Mouse (Mus musculus): ENCODE data around the gene Car10.

Car10 gene

DNA sequence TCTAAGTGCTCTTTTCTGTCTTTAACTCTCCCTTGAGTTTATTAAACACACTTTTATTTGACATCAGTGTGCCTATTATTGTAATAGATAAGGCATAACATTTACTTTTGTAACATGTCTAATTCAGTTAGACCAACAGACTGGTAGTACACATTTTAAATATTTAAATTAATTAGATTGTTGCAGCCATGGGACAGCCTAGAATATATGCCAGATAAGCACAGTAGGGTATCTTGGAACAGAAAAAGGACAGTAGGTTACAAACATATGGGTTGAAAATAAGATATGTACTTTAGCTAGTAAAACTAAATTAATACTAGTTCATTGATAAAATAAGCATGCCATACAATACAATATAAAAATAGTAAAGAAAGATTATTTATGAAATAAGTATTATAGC is 74.6 kb downstream of the Car10 start:
- no peak for DNase-seq (ENCODE audit: low spot score)

GRCm38 (mm10) chr11:93173533-93174308 is 75.9 kb downstream of the Car10 start:
- DNase-seq (ENCODE audit: low spot score), result no peak

- DNase-seq (ENCODE audit: low spot score), result no peak
Measured at GRCm38 (mm10) chr11:93185477-93185876, 87.6 kb downstream of the Car10 start.

DNA sequence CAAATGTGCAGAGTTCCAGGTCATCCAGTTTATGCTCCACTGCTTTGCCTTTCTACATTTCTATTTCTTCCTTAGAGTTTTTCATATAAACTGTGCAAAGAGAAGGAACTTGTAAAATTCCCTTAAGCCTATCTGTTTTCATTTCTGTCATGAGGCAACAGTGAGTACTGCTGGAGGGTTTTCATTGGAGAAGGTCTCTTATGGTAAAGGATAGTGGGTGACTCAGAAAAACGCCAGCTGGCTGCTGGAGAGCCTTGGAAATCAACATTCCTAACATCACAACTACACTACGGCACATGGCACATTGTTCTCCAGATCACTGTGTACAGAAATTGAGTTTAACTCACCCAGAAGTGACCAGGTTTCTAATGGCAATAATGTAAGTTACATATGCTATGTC is 88.3 kb downstream of the Car10 start:
- DNase-seq (ENCODE audit: low spot score), result no peak

DNA sequence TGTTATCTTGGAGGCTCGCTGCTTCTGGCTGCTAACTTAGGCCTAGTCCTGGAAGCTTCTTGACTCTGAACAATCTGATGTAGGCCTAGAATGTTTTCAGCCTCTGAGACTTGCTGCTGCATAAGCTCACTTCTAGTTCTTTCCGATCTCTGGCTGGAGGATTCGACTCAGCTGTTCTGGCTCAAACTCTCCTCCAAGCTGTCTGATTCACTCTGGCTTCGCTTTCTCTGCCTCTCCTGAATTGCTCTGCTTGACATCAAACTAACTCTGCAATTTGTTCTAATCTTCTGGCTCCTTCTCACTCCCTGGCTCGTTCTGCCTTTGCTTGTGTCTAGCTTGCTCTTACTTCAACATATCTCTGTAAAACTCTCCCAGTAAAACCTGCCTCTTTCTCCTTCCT is 90.8 kb downstream of the Car10 start:
- DNase-seq (ENCODE audit: low spot score), result no peak

- no peak for DNase-seq (ENCODE audit: low spot score)
Measured at GRCm38 (mm10) chr11:93200046-93200445, 102.2 kb downstream of the Car10 start.

DNA sequence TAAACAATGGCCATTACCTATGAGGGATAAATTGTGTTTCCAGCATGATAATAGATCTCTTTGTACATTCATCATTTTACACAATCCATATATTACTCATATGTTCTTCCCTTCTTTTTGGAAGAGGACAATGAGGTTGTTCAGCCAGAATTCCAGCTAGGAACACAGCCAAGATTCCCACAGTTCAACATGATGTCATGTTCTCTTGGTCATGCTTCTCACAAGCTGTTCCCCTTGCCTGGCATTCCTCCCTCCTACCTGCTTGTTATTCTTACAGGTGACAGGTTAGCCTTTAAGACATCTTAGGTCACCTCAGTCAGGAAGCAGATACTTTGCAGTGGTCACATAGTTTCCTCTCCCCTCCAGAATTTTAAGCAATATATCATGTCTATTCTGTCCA is 119.6 kb downstream of the Car10 start:
- DNase-seq (ENCODE audit: low spot score), result no peak

DNA sequence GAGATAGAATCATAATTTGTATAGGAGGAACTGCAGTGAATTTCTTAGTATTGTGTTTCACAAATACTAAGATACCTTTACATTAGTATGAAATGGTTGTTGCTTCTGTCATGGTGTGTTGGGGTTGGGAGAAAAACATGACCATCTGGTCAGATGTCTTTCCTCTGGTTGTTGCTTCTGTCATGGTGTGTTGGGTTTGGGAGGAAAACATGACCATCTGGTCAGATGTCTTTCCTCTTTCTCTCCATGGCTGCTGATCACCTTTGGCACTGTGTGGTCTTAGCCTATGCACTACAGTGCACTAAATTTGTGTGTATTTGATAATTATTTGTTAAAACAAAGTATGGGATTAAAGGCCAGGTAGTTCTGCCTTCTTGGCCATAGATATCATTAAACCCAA is 132.2 kb downstream of the Car10 start:
- no peak for DNase-seq (ENCODE audit: low spot score)

GRCm38 (mm10) chr11:93249771-93250265 is 152.0 kb downstream of the Car10 start:
- DNase-seq (ENCODE audit: low spot score), result no peak

- no peak for DNase-seq (ENCODE audit: low spot score)
Measured at GRCm38 (mm10) chr11:93251766-93252165, 153.9 kb downstream of the Car10 start.

DNA sequence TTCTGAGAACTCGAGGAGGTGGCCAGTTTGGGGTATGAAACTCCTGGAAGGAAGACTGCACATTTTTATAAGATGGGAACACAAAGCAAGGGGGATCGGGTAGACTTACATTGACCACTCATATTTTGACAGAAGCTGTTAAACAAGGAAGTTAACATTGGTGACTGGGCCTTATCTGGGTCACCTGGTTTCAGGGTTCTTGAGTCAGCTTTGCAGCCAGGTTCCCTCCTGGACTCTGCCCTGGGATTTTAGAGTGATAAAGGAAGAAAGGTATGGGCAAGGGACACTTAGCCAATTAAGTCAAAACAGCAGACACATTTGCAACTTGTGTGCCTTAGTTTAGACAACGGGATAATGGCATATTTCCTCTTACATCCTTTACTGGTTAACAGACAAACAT is 166.2 kb downstream of the Car10 start:
- DNase-seq (ENCODE audit: low spot score), result no peak

DNA sequence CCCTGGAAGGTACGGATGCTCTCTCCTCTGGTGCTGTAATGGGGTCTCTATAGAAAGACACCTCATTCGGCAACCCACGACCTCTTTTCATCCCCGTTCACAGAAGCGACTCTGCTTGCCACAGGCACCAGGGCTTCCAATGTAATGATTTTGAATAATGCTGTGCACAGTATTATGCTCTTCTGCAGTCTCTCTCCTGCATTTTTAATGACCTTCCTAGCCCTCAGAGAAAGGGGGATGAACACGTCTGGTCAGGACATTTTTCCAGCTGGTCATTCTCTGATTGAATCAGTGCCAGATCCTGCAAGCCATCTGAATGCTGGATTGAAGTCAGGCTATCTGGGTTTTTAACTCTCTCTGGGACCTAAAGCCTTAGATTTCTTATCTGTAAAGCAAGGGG is 174.2 kb downstream of the Car10 start:
- peak; percentile 33 for DNase-seq (ENCODE audit: low spot score)

GRCm38 (mm10) chr11:93273906-93274305 is 176.1 kb downstream of the Car10 start:
- no peak for DNase-seq (ENCODE audit: low spot score)

GRCm38 (mm10) chr11:93293661-93294060 is 195.8 kb downstream of the Car10 start:
- DNase-seq (ENCODE audit: low spot score), result no peak

- no peak for DNase-seq (ENCODE audit: low spot score)
Measured at GRCm38 (mm10) chr11:93309981-93310380, 212.2 kb downstream of the Car10 start.

DNA sequence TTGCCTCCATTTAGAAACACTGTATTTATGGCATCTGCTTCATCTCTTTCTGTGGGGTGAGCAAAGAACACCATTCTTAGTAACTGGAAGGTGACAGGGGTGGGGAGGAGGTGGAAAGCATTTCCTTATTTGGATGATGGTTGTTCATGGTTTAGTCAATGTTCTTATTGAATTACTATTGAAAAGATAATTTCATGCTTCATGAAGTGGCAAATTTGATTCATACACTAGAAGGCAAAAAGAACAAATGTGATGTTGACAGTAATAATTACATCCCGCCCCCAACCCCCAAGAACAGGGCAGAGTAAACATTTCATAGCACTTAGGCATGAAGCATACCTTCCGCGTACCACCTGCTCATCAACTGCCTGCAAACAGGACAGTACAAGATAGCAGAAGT is 239.9 kb downstream of the Car10 start:
- peak; percentile 59 for DNase-seq (ENCODE audit: low spot score)

DNA sequence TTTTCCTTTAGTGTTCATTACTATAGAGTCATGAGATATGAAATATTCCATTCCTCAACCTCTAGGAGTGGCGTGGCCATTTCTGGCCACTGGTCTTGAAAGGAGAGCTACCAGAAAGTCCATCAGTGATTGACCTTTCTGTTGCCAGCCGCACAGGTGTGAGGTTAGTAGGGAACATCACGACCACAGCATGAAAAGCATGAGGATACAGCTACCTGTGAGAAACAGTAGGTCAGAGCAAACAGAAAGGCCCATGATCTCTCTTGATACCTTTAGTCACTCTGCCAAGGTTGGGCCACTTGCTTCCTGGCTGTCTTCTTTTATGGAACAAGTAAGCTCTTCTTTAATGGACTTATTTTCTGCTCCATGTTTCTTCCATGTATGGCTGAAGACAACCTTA is 246.1 kb downstream of the Car10 start:
- no peak for DNase-seq (ENCODE audit: low spot score)

GRCm38 (mm10) chr11:93344869-93345268 is 247.0 kb downstream of the Car10 start:
- no peak for DNase-seq (ENCODE audit: low spot score)

DNA sequence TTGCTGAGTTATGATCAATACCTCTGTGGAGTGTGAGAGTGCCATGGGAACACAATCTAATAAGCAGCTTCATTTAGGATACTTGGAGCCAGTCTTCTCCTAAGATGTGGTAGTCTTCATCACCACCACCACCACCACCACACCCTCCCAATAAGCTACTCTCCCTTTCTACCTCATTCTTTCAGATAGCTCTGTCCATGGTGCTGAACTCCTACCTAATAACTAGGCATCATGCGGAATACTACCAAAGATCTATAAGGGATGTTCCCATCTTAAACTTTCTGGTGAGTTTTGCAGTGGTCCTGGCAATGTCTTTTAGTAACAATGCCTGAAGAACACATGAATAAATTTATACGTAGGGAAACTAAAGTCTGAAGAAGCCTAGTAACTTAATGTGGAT is 263.7 kb downstream of the Car10 start:
- peak; percentile 64 for DNase-seq (ENCODE audit: low spot score)

DNA sequence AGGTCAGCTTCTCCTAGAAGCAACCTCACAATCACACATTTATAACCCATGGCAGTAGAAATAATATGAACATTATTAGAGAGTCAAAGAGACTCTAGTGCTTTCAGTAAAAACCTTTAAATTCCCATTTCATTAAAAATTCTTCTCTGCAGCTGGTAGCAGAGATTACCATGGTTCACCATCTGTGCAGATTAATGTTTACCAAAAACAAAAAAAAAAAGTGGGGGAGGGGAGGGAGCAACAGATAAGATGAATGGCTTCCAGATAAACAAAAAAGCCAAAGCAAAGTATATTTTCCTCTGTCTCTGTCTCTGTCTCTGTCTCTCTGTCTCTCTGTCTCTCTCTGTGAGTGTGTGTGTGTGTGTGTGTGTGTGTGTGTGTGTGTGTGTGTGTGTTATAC is 266.3 kb downstream of the Car10 start:
- no peak for DNase-seq (ENCODE audit: low spot score)

GRCm38 (mm10) chr11:93367244-93367643 is 269.4 kb downstream of the Car10 start:
- DNase-seq (ENCODE audit: low spot score), result no peak

GRCm38 (mm10) chr11:93367740-93368139 is 269.9 kb downstream of the Car10 start:
- DNase-seq (ENCODE audit: low spot score), result no peak

DNA sequence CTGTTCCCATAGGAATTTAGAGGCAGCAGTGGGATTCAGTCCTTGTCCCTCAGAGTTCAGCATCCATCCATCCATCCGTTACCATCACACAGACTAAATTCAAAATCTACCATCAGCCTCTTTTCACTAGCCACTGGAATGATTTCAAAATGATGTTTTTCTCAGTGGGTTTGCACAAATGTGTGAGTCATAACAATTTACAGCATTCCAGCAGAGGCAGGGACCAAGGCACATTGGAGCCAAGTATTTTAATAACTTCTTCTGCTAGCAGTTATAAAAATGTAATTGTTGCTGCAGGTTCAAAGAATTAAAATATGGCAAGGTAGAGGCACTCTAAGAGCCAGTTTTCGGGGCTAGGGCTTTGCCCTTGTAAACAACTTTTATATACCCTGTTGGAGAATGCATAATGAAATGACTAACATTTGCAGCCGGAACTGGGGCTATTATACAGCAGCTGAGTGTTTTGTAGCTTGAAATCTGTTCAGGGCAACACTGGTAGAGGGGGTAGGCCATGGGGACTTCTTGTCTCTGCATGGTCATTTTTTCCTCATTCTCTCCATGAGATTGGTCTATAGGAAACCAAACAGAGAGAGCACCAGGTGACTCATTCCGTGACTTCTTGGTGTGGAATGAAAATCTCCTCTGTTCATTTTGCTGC is 276.0 kb downstream of the Car10 start:
- DNase-seq (ENCODE audit: low spot score), result no peak

DNA sequence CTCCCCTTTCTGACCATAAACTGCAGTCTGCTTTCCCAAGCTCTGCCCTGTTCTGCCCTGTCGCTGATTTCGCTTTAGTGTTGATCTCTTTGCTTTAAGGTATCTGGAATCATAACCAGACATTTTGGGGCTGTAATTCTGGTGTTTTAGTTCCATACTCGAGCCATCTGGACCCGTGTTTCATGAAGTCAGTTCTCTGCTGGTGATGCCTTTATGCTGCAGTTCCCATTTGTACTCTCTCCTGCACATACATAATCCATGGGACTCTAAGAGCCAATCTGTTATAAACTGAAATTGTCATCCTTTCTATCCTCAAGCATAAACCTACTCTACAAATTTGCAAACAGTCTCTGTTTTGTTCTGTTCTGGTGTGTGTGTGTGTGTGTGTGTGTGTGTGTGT is 293.3 kb downstream of the Car10 start:
- no peak for DNase-seq (ENCODE audit: low spot score)

Data from retina, embryonic 14.5 days (tissue).